Mouse (Mus musculus): ENCODE measurements around the gene Pnrc2. TPM values are rescaled to one million over a fixed set of nuclear protein-coding genes. Genes with fewer than 3 reads are reported as not detected.

Pnrc2 gene
- total RNA-seq, 2 experiments from 2014 or later = 104 to 111 TPM

GRCm38 (mm10) chr4:135823298-135823697 lies 50.4 kb downstream of the Pnrc2 start:
- peak; percentile 45 to 68 for DNase-seq

- no peak for DNase-seq
These were observed 51.9 kb downstream of the Pnrc2 start for GRCm38 (mm10) chr4:135821772-135822171.

Other genes starting within 250 kb of the Pnrc2 start
- under 1 TPM; 0.07 to 0.10 TPM for gene Ifnlr1, start 187.6 kb downstream of the Pnrc2 start, total RNA-seq (2021)
- gene Il22ra1, start 145.7 kb downstream of the Pnrc2 start, total RNA-seq (2021) = 1 to 10 TPM in 1 of 2 experiments, under 1 TPM in 1; 0.17 to 1.9 TPM
- gene Myom3, start 114.1 kb downstream of the Pnrc2 start, total RNA-seq (2021) = under 1 TPM; 0.16 to 0.33 TPM
- 100 to 1,000 TPM in 1 of 2 experiments, 10 to 100 TPM in 1; 82.3 to 120 TPM for gene Srsf10, start 18.1 kb downstream of the Pnrc2 start, total RNA-seq (2021)
- 1 to 10 TPM; 1.3 to 1.6 TPM for gene Cnr2, start 21.5 kb upstream of the Pnrc2 start, total RNA-seq (2021)
- 10 to 100 TPM; 84.1 to 87.4 TPM for gene Fuca1, start 46.9 kb upstream of the Pnrc2 start, total RNA-seq (2021)
- 10 to 100 TPM; 56.1 to 62.6 TPM for gene Hmgcl, start 72.6 kb upstream of the Pnrc2 start, total RNA-seq (2021)
- 10 to 100 TPM; 13.5 to 24.0 TPM for gene Gale, start 89.9 kb upstream of the Pnrc2 start, total RNA-seq (2021)
- gene Lypla2, start 98.8 kb upstream of the Pnrc2 start, total RNA-seq (2021) = 10 to 100 TPM; 68.0 to 77.0 TPM
- 10 to 100 TPM; 28.9 to 34.2 TPM for gene Pithd1, start 113.4 kb upstream of the Pnrc2 start, total RNA-seq (2021)
- 10 to 100 TPM; 42.1 to 44.6 TPM for gene Eloa, start 147.9 kb upstream of the Pnrc2 start, total RNA-seq (2021)
- gene Rpl11, start 179.6 kb upstream of the Pnrc2 start, total RNA-seq (2021) = 100 to 1,000 TPM; 522 to 588 TPM

All from adrenal gland, postnatal 36 days (tissue).